Mouse (Mus musculus) embryonic facial prominence, embryonic 11.5 days (tissue): ENCODE results near the gene Acot3. TPM values are rescaled to one million over a fixed set of nuclear protein-coding genes. Genes with fewer than 3 reads are reported as not detected.
"Not testable (repeated sequence)": the region's sequence is repeated elsewhere in the genome, so short reads cannot be mapped to it uniquely, and the experiment has no call there.

Experiments
- ATAC-seq: fragments of 200-750 bp; cut with Nextera tagmentation; replicated peaks from 2 replicates; pipeline ENCODE4 v1.8.0; 2017; ENCODE audit warnings: low read depth; ENCODE audit not compliant: insufficient number of reproducible peaks, low FRiP score, low TSS enrichment
- DNase-seq: peaks from one replicate; pipeline ENCODE4 v3.0.0-alpha.2; 2015; ENCODE audit warnings: low spot score
- H3K27ac ChIP-seq: fragments of 300-500 bp; sonication (generic); replicated peaks from 2 replicates; pipeline ENCODE4 v1.5.1; 2014; ENCODE audit warnings: mild to moderate bottlenecking, low read depth, low read length, control low read depth
- H3K27me3 ChIP-seq: fragments of 300-500 bp; sonication (generic); 2 replicates; pipeline ENCODE4 v1.6.1; 2014; ENCODE audit warnings: mild to moderate bottlenecking, low read length, moderate library complexity, mixed read lengths; ENCODE audit not compliant: control insufficient read depth, insufficient read depth
- H3K36me3 ChIP-seq: fragments of 300-500 bp; sonication (generic); replicated peaks from 2 replicates; pipeline ENCODE4 v1.6.1; 2014; ENCODE audit warnings: low read depth, mild to moderate bottlenecking, low read length, moderate library complexity, mixed read lengths; ENCODE audit not compliant: control insufficient read depth, insufficient read depth
- H3K4me1 ChIP-seq: fragments of 300-500 bp; sonication (generic); 2 replicates; pipeline ENCODE4 v1.6.1; 2014; ENCODE audit warnings: low read length, mixed read lengths; ENCODE audit not compliant: control insufficient read depth, insufficient read depth
- H3K4me2 ChIP-seq: fragments of 300-500 bp; sonication (generic); 2 replicates; pipeline ENCODE4 v1.6.1; 2014; ENCODE audit warnings: low read depth, mild to moderate bottlenecking, control low read depth, low read length, moderate library complexity
- H3K4me3 ChIP-seq: fragments of 300-500 bp; sonication (generic); 2 replicates; pipeline ENCODE4 v1.5.1; 2014; ENCODE audit warnings: low read depth, low read length, control low read depth
- H3K9ac ChIP-seq: fragments of 300-500 bp; sonication (generic); replicated peaks from 2 replicates; pipeline ENCODE4 v1.6.1; 2014; ENCODE audit warnings: mild to moderate bottlenecking, control low read depth, low read length
- H3K9me3 ChIP-seq: fragments of 300-500 bp; sonication (generic); replicated peaks from 2 replicates; pipeline ENCODE4 v1.6.1; 2016; ENCODE audit warnings: mild to moderate bottlenecking, low read length, inconsistent platforms, mixed read lengths; ENCODE audit not compliant: control insufficient read depth
- WGBS: fragments of 180-500 bp; shearing (Covaris S2); extraction: QIAGEN DNeasy Blood & Tissue Kit; methylation state at CpG from one replicate; pipeline ENCODE4 v1.1.7; 2014; 5-methylcytosine and 5-hydroxymethylcytosine counted together
- polyA plus RNA-seq: library from polyadenylated mRNA; unstranded; fragments of >200 nt; fragmentation: Nextera tagmentation; extraction: Ambion mirVana; gene quantifications from 2 replicates; pipeline ENCODE4 v1.2.1, GENCODE M21; 2014

Gene Acot3
- polyA plus RNA-seq, 1 experiment from 2014 or later = 0.24 TPM

DNA sequence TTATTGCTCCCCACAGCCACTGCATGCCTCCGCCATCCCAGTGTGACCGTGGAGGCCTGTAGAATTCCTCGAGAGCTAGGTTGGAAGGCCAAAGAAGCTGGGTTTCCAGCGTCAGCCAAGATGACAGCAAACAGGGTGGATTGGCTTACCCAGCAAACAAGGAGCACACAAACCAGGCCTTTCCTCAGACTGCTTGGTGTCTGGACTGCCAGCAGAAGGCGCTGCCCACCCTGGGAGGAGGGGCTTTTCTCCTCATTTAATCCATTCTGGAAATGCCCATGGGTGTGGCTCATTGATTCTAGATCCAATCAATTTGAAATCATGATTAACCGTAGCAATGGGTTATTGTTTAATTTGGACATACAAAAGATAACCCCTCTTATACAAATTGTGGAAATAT, 38.8 kb upstream of the Acot3 start:
- Histone ChIP-seq H3K36me3 (no peaks in the 10 kb centered on the region), H3K4me2 (no peak overlapping the region), H3K27ac (no peak overlapping the region), H3K9me3 (no peaks in the 10 kb centered on the region), H3K4me3 (no peak overlapping the region), H3K27me3 (no peaks in the 10 kb centered on the region), H3K9ac (no peak overlapping the region), H3K4me1 (no peaks in the 10 kb centered on the region)
- 69% methylated on average over 6 of the region's 6 CpGs for WGBS
- ATAC-seq = no peak
- no peak for DNase-seq

DNA sequence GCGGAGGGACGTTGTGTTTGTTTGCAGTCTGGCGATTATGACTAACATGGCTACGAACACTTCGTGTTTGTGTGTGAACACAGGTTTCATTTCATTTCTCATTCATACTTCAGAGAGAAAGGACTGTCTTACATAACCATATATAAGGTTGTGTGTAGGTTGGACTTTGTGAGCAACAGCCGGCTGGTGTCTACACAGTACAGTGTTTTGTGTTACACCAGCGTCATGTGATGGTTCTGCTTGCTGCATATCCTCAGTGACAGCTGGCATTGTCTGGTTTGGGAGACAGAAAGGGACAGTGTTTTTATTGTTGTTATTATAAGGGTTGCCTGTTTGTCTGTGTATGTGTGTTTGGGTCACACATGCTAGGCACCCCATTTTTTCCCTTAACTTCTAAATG, 38.2 kb upstream of the Acot3 start:
- no peak overlapping the region for H3K9ac ChIP-seq
- no peaks in the 10 kb centered on the region for H3K4me1 ChIP-seq
- ATAC-seq (no peak), DNase-seq (no peak)
- H3K27me3 ChIP-seq = no peaks in the 10 kb centered on the region
- 92% methylated on average over 7 of the region's 7 CpGs for WGBS
- no peaks in the 10 kb centered on the region for H3K9me3 ChIP-seq
- no peak overlapping the region for H3K27ac ChIP-seq
- no peak overlapping the region for H3K4me2 ChIP-seq
- H3K36me3 ChIP-seq = no peaks in the 10 kb centered on the region
- H3K4me3 ChIP-seq = no peak overlapping the region

DNA sequence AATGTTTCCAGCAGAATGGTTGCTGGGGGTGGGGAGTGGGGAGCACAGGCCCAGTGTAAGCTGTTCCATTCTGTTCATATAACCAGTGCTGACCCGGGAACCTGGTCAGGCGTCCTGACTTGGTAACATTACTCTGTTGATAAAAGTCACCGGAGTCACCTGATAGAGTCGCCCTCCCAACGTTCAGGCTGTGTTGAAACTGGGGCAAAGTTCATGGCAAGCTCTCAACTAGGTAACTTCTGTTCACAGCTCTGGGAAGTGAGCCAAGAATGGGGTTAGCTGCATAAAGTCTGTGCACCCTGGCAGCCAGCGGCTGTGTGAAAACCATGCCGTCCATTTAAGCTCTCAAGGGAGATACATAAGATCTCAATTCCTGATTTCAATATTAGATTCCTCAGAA, 31.4 kb upstream of the Acot3 start:
- not testable (repeated sequence) for H3K4me1 ChIP-seq, H3K9me3 ChIP-seq, ATAC-seq, H3K27me3 ChIP-seq, DNase-seq, H3K27ac ChIP-seq, H3K4me3 ChIP-seq, H3K4me2 ChIP-seq, H3K36me3 ChIP-seq, H3K9ac ChIP-seq
- 70% methylated on average over 7 of the region's 7 CpGs for WGBS

DNA sequence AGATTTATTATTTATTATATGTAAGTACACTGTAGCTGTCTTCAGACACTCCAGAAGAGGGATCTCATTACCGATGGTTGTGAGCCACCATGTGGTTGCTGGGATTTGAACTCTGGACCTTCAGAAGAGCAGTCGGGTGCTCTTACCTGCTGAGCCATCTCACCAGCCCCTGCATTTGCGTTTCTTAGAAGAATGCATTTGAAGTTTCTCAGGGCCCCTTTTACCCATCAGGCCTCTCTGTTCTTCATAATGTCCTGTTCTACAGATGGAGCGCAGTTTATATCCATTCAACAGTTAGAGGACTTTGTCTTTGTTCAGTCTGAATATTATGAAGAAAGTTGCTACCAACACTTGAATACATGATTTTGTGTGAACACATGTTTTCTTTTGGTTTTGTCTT, 29.7 kb upstream of the Acot3 start:
- not testable (repeated sequence) for DNase-seq, H3K4me1 ChIP-seq, H3K27ac ChIP-seq, H3K9me3 ChIP-seq, H3K27me3 ChIP-seq, ATAC-seq, H3K9ac ChIP-seq, H3K4me3 ChIP-seq, H3K4me2 ChIP-seq, H3K36me3 ChIP-seq
- 90% methylated on average over 3 of the region's 4 CpGs for WGBS

DNA sequence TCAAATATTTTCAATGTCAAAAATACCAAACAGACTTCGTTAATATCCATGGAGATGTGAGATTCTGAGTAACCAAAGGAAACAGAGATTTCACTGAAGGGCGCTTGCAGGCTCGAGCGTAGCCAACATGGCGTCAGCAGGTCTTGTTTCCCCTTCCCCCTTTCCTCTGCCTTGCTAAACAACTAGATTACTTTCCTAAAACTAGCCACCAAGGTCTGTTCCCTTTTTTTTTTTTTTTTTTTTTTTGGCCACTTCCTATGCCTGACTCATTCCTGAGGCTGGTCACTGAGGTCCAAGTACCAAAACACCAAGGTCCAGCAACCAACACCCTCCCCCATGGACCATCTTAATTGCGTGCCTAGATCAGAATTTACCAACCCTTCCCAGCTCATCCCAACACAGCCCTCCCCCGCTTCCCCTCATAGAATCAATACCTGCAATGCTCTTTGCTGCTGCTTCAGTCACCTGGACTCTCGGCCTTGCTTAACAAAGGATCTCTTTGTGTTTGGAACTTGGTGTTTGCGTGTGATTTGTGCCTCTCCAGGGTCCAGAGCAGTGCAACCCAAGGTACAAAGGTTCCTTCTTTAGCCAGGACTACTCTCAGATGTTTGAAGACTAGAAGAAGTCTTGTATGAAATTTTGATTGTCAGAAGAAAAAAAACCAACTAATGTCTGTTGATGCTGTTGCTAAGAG, 28.7 kb upstream of the Acot3 start:
- 77% methylated on average over 9 of the region's 9 CpGs for WGBS
- H3K4me3 ChIP-seq = no peak overlapping the region
- DNase-seq = no peak
- no peaks in the 10 kb centered on the region for H3K4me1 ChIP-seq
- H3K27ac ChIP-seq = no peak overlapping the region
- H3K4me2 ChIP-seq = no peak overlapping the region
- H3K9ac ChIP-seq = no peak overlapping the region
- no peak for ATAC-seq
- no peaks in the 10 kb centered on the region for H3K9me3 ChIP-seq
- no peaks in the 10 kb centered on the region for H3K36me3 ChIP-seq
- no peaks in the 10 kb centered on the region for H3K27me3 ChIP-seq

DNA sequence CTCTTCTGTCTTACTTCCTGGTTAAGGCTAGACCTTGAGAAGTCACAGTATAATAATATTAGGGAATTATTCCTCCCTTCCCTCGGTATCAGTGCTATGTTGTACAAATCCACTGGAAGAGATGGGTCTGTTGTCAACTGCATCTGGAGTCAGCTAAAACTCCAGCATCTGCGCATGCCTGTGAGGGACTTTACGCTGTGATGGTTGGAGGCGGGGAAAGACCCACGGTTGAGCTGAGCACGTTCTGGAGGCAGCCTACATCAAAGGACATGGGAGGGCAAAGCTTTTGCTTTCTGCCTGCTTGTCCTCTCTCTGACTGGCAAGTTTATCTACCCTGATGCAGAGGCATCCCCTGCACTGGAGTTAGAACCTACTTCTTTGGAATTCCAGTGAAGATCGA, 26.1 kb upstream of the Acot3 start:
- Histone ChIP-seq H3K27ac (no peak overlapping the region), H3K9me3 (no peaks in the 10 kb centered on the region), H3K36me3 (no peaks in the 10 kb centered on the region), H3K4me1 (no peaks in the 10 kb centered on the region), H3K4me2 (no peak overlapping the region), H3K9ac (no peak overlapping the region), H3K27me3 (no peaks in the 10 kb centered on the region), H3K4me3 (no peak overlapping the region)
- no peak for DNase-seq
- WGBS = 89% methylated on average over 7 of the region's 7 CpGs
- ATAC-seq = no peak

DNA sequence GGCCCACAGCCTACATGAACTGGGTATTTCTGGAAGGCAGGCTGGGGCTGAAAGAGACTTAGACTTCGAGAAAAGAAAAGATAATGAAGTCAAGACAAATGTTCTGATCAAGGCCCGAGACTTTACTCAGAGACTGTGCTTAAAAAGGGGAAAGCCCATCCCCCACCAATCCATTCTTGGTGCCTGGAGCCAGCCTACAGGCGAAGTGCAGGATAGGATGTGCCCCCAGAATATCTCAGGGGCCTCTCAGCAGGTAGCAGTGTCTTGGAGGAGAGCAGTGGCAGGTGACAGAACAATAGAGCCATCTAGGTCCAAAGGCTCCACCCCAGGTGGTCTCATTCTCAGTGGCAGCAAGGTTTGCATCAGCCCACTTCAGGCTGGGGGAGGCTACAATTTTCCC, 23.6 kb upstream of the Acot3 start:
- H3K36me3 ChIP-seq, H3K27me3 ChIP-seq, H3K4me3 ChIP-seq, ATAC-seq, H3K27ac ChIP-seq, H3K9ac ChIP-seq, H3K9me3 ChIP-seq, H3K4me1 ChIP-seq, H3K4me2 ChIP-seq, DNase-seq: not testable (repeated sequence)
- WGBS = 44% methylated on average over 3 of the region's 3 CpGs

DNA sequence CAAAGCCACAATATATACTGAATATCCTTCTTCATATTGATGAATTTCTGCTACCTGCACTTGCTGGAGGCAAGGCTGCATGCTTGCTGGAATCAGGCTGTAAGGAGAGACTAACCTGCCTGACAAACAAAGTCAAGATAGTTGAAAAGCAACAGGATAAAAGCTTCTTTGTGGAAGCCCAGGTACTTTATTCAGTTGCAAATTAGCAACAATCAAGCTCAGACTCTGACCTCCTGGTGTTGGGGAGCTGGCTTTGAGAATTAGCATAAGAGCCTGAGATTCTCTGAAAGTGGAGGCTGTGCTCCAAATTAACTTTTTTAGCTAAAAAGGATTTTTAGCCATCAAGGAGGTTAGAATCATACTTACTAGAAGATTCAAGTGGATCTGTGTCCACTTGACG, 22.9 kb upstream of the Acot3 start:
- DNase-seq, H3K4me1 ChIP-seq, ATAC-seq, H3K9me3 ChIP-seq, H3K27me3 ChIP-seq, H3K4me2 ChIP-seq, H3K9ac ChIP-seq, H3K27ac ChIP-seq, H3K36me3 ChIP-seq, H3K4me3 ChIP-seq: not testable (repeated sequence)
- WGBS = 85% methylated on average over 1 of the region's 1 CpGs
